Mouse (Mus musculus): ENCODE measurements around the gene Aph1b.
"Not testable (repeated sequence)": the region's sequence is repeated elsewhere in the genome, so short reads cannot be mapped to it uniquely, and the experiment has no call there.

Aph1b gene

GRCm38 (mm10) chr9:66795464-66796324, at the start of gene Aph1b:
Gene Aph1b, minus strand, starts transcription at chr9:66795490.
- DNase-seq (ENCODE audit: low spot score in 2 of 2): peak; percentile 63 to 88

- DNase-seq (ENCODE audit: low spot score in 2 of 2): no peak
Measured at GRCm38 (mm10) chr9:66835097-66835480, 39.8 kb upstream of the Aph1b start.

GRCm38 (mm10) chr9:66834318-66835096, 39.2 kb upstream of the Aph1b start, which contains the start of gene Aph1c:
Gene Aph1c, minus strand, starts transcription at chr9:66834726.
- peak; percentile 94 to 97 for DNase-seq (ENCODE audit: low spot score in 2 of 2)

- no peak for DNase-seq (ENCODE audit: low spot score in 2 of 2)
Measured at GRCm38 (mm10) chr9:66833851-66834250, 38.6 kb upstream of the Aph1b start.

GRCm38 (mm10) chr9:66832366-66832908, 37.1 kb upstream of the Aph1b start:
- no peak for DNase-seq (ENCODE audit: low spot score in 2 of 2)

GRCm38 (mm10) chr9:66825990-66826389, 30.7 kb upstream of the Aph1b start:
- DNase-seq (ENCODE audit: low spot score in 2 of 2): no peak

- not testable (repeated sequence) for DNase-seq (ENCODE audit: low spot score in 2 of 2)
Measured at GRCm38 (mm10) chr9:66822255-66822654, 27.0 kb upstream of the Aph1b start.

- DNase-seq (ENCODE audit: low spot score in 2 of 2): no peak
Measured at GRCm38 (mm10) chr9:66820996-66821395, 25.7 kb upstream of the Aph1b start.

GRCm38 (mm10) chr9:66813392-66813791, 18.1 kb upstream of the Aph1b start:
- DNase-seq (ENCODE audit: low spot score in 2 of 2): no peak

GRCm38 (mm10) chr9:66805951-66806350, 10.7 kb upstream of the Aph1b start:
- not testable (repeated sequence) for DNase-seq (ENCODE audit: low spot score in 2 of 2)

GRCm38 (mm10) chr9:66801947-66802346, 6.7 kb upstream of the Aph1b start:
- no peak for DNase-seq (ENCODE audit: low spot score in 2 of 2)

GRCm38 (mm10) chr9:66796739-66797138, 1.4 kb upstream of the Aph1b start, which contains the start of gene Gm10647:
Gene Gm10647, plus strand, starts transcription at chr9:66797039.
- no peak for DNase-seq (ENCODE audit: low spot score in 2 of 2)

GRCm38 (mm10) chr9:66794629-66795463, 444 bp downstream of the Aph1b start:
- peak in 1 of 2 experiments; percentile 82 for DNase-seq (ENCODE audit: low spot score in 2 of 2)

GRCm38 (mm10) chr9:66787821-66788220, 7.5 kb downstream of the Aph1b start:
- DNase-seq (ENCODE audit: low spot score in 2 of 2): no peak

- DNase-seq (ENCODE audit: low spot score in 2 of 2): not testable (repeated sequence)
Measured at GRCm38 (mm10) chr9:66784552-66784951, 10.7 kb downstream of the Aph1b start.

GRCm38 (mm10) chr9:66770701-66771100, 24.6 kb downstream of the Aph1b start:
- no peak for DNase-seq (ENCODE audit: low spot score in 2 of 2)

GRCm38 (mm10) chr9:66769275-66769674, 26.0 kb downstream of the Aph1b start:
- no peak for DNase-seq (ENCODE audit: low spot score in 2 of 2)

- DNase-seq (ENCODE audit: low spot score in 2 of 2): no peak
Measured at GRCm38 (mm10) chr9:66768721-66769120, 26.6 kb downstream of the Aph1b start.

- DNase-seq (ENCODE audit: low spot score in 2 of 2): no peak
Measured at GRCm38 (mm10) chr9:66760991-66761390, 34.3 kb downstream of the Aph1b start.

GRCm38 (mm10) chr9:66752849-66753248, 42.4 kb downstream of the Aph1b start:
- peak in 1 of 2 experiments; percentile 34 for DNase-seq (ENCODE audit: low spot score in 2 of 2)

GRCm38 (mm10) chr9:66748390-66748789, 46.9 kb downstream of the Aph1b start:
- no peak for DNase-seq (ENCODE audit: low spot score in 2 of 2)

All from frontal cortex, postnatal 25 days (tissue).